Mouse (Mus musculus) naive thymus-derived CD4-positive, alpha-beta T cell, adult 2 months (primary cell): ENCODE measurements around the gene Slc22a21.
"Not testable (repeated sequence)": the region's sequence is repeated elsewhere in the genome, so short reads cannot be mapped to it uniquely, and the experiment has no call there.

Experiments used
- DNase-seq: peaks from one replicate; pipeline ENCODE4 v3.0.0-alpha.2; 2011; ENCODE audit warnings: low read depth

The Slc22a21 gene

GRCm38 (mm10) chr11:54002147-54002760 is 22.1 kb upstream of the Slc22a21 start:
- DNase-seq: peak; percentile 85

DNA sequence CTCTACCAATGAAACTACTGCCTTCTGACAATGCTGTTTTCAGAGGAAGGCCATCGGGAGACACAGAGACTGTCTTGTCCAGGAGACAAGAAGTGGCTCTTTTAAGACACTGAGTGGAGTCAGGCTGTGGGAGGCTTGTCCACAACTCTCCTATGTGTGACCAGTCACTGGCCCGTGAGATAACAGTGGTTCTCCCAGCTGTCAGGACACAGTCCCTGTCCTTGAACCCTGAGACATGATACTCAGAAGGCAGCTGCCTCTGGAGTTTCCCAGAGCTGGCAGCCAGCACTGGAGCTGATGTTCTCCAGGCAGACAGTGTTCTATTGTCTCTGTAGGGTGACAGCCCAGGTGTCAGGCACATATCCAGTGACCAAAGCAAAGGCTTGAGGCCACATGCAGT is 17.5 kb upstream of the Slc22a21 start:
- no peak for DNase-seq

DNA sequence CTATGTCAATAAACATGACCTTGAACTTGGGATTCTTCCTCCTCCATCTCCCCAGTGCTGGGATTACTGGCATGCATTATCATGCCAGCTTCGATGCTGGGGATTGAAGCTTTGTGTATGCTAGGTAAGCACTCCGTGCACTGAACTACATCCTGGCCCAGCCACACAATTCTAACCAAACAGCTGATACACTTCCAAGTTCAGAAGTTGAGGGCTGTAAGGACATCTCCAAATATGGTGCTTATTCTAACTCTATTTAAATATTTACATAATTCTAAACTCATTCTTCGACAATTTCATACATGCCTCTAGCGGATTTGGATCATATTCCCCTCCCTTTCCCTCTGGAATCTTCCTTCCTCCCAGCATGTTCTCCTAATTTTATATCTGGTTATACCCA is 12.1 kb upstream of the Slc22a21 start:
- DNase-seq: no peak

DNA sequence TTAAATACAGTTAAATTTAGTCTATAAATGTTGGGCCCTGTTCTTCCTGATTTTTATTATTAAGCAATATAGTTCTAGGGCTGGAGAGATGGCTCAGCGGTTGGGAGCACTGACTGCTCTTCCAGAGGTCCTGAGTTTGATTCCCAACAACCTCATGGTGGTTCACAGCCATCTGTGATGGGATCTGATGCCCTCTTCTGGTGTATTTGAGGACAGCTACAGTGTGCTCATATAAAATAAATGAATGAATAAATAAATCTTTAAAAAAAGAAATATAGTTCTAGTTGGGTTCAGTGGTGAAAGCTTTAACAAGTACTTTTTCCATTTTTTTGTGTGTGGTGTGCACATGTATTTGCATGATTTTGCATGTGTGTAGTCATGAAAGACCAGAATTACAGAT is 9.1 kb upstream of the Slc22a21 start:
- DNase-seq: no peak

DNA sequence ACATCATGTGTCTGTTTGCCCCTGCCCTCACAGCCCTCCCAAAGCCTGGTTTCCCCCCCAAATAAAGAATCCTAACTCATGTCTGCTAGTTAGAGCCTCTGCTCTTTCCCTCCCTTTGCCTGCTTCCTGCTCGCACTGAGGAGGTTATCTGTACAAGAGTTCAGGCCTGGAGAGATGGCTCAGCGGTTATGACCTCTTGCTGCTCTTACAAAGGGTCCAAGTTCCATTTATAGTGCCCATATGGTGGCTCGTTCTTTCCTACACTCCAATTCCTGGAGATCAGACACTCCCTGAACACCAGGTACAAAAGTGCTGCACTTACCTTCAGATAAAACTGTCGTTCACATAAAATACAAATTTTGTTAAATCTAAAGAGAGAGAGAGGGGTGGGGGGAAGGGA is 7.9 kb upstream of the Slc22a21 start:
- DNase-seq: no peak

DNA sequence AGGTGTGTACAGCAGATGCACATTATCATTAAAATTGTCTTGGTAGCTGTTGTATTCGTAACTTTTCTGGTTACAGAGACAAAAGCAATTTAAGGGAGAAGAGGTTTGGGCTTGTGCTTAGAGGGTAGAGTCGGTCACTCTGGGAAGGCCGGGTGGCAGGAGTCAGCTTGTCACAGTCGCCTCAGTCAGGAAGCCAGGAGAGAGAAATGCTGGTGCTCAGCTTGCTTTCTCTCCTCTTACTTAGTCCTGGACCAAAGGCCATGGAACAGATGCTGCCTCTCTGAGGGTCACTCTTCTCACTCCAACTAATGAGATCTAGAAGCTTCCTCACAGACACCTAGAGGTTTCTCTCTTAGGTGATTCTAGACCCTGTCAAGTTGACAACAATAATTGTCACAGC is 1.3 kb upstream of the Slc22a21 start:
- no peak for DNase-seq

GRCm38 (mm10) chr11:53979456-53979787 is 710 bp downstream of the Slc22a21 start:
- DNase-seq: not testable (repeated sequence)

DNA sequence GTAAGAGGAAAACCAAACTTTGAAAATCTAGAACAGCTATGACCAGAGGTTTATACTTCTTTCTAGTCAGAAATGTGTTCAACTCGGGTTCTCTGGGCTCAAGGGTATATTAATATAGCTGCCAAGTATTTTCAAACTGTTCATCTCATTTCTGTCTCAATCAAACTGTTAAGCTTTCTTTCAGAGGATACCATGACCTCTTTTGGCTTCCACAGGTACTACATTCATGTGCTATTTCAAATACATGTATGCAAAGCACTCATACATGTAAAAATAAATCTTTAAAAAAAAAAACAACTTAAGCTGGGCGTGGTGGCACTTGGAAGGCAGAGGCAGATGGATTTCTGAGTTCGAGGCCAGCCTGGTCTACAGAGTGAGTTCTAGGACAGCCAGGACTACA is 2.5 kb downstream of the Slc22a21 start:
- no peak for DNase-seq

DNA sequence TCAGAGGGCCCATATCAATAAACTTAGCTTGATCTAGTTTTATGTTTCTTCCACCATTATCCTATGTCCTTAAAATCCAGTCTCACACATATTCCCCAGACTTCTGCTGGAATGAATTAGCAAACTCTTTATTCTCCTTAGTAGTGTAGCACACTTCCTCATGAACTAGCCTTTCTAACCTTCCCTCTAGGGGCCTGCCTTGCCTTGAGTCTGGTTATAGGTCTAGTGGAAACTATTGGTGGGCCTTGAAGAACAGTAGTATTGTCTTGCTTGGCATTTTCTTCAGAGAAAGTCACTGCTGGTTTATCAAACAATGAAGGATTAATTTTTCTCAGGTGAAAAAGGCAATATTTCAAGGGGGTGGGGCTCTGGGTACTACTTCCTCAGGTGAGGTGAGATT is 4.6 kb downstream of the Slc22a21 start:
- no peak for DNase-seq

DNA sequence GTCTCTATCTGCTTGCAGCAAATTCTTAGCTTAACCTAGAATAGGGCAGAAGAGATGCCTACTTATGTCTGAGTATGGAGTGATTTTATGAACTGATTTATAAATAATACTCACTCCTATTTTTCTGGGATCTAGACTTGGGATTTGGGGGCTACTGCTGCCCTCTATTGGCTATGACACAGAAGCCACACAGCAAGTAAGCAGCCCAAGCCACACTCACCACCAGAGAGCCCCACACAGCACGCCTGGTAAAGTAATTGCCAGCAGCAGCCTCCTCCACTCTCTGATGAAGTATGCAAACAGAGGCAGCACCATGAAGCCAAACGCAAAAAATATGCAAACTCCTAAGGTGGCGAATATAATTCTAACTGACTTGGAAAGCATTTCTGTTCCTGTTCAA is 21.1 kb downstream of the Slc22a21 start:
- DNase-seq: no peak

- peak; percentile 20 for DNase-seq
Measured at GRCm38 (mm10) chr11:53958176-53958575, 22.0 kb downstream of the Slc22a21 start.

DNA sequence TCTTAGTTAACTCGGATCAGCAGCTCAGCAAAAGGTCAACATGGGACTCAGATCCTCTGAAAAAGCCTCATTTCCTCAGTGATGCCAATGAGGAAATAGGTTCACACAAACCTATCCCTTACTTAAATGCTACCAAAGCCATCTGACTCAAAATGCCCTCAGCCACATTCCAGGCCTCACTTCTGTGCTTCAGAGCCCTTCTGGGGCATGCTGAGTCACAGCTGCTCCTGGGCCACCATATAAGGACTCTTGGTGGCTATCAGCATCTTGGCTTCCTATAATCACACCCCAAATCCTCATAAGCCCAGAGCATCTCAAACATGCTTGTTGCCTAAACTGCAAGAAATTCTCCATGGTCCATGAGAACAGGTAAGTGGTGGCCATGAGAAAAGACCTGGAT is 23.5 kb downstream of the Slc22a21 start:
- no peak for DNase-seq

GRCm38 (mm10) chr11:53954653-53955052 is 25.5 kb downstream of the Slc22a21 start:
- DNase-seq: no peak

- DNase-seq: not testable (repeated sequence)
Measured at GRCm38 (mm10) chr11:53950133-53950532, 30.0 kb downstream of the Slc22a21 start.

- not testable (repeated sequence) for DNase-seq
Measured at GRCm38 (mm10) chr11:53931944-53932318, 48.2 kb downstream of the Slc22a21 start.

DNA sequence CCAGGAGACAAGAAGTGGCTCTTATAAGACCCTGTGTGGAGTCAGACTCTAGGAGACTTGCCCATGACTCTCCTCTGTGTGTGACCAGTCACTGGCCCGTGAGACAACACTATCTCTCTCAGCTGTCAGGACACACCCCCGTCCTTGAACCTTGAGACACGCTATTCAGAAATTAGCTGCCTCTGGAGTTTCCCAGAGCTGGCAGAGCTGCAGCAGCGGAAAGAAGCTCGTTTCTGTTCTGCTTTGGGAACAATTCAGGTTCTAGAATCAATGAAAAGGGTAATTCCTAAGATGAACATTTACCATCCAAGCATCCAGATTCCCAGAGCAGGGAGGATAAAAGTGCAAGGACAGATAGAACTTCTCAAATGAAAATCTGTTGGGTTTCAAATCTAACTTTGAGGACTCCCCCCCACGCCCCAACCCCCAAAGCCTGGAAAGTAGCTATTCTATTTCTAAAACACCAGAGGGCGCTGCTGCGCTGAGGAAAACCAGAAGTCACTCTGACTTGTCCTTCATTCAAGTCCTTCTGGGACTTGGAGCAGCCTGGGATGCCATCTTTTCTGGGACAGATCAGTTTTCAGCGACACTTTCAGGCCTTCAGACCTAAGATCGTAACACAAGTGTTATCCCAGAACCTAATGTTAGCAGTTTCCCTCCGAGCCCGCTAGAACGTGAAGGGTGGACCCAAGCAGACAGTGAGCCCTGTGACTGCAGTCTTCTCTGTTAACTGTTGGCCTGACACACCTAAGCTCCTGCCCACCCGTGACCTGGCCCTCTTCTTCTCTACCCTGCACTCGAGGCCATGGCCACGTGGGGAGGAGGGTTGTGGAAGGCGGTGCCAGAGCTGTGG is 48.8 kb downstream of the Slc22a21 start:
- peak; percentile 78 for DNase-seq

- no peak for DNase-seq
Measured at GRCm38 (mm10) chr11:53929741-53930140, 50.4 kb downstream of the Slc22a21 start.

DNA sequence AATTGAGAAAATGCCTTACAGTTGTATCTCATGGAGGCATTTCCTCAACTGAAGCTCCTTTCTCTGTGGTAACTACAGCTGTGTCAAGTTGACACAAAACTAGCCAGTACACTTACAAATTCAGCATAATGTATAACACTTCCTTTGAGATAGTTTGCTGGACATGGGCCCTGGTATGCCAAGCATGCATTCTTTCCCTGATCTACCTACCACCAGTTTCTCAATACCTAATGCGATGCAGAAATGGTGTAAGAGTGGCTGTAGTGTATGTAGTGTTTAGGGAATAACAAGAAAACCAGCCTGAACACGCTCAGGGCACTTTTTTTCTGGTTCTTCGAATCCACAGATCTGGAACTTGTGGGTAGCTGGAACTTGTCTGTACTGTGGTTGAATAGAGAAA is 51.5 kb downstream of the Slc22a21 start:
- no peak for DNase-seq

DNA sequence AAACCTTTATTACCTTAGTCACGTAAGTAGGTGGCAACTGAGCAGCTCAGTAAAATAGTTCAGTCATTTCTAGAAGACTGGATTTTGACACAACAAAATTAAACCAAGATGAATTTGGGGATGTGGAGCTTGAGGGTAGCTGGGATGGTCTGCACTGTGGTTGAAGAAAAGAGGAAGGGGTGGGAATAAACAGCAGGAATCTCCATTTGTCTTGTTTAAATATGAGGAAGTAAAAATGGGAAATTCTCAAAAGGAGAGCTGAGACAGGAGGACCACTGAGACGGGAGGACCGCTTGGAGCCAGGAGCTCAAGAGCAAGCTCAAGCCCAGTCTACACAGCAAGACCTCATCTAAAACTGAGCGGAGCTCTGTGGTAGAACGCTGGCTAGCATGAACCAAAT is 53.8 kb downstream of the Slc22a21 start:
- no peak for DNase-seq

- no peak for DNase-seq
Measured at GRCm38 (mm10) chr11:53918851-53919250, 61.3 kb downstream of the Slc22a21 start.

DNA sequence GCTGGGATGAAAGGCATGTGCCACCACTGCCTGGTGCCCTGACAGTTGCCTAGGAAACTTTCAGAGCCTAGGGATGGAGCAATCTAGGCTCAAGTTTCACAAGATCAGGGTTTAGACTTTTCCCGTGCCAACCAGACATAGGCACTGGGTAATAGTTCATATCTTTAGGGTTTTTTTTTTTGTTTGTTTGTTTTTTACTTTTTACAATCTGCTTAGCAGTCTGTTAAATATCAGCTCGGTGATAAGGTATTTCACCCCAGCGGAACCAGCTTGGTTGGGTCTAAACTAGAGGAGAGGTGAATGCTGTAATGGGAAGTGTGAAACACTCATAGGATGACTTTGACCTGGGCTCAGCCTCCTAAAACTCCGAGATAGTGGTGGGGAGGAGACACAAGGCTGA is 69.1 kb downstream of the Slc22a21 start:
- DNase-seq: no peak

GRCm38 (mm10) chr11:53908686-53909085 is 71.4 kb downstream of the Slc22a21 start:
- no peak for DNase-seq

DNA sequence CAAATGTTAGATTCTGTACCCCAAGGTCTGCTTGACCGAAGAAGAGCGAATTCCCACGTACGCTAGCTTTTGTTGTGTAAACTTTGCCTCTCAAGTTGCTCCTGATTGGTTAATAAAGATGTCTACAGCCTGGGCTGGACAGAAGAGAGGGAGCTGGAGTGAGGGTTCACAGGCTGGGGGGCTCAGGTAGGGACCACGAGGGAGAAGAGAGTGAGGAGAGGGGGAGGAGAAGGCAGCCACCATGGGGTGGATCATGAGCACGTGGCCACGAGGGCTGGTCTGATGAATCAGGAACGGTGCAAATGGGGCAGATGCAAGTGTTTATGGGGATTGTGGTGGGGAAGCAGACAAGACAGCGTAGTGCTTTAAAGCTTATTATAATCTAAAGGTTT is 75.6 kb downstream of the Slc22a21 start:
- no peak for DNase-seq
